Mouse (Mus musculus): Measurements from ENCODE around the gene Arsg.

Arsg gene

DNA sequence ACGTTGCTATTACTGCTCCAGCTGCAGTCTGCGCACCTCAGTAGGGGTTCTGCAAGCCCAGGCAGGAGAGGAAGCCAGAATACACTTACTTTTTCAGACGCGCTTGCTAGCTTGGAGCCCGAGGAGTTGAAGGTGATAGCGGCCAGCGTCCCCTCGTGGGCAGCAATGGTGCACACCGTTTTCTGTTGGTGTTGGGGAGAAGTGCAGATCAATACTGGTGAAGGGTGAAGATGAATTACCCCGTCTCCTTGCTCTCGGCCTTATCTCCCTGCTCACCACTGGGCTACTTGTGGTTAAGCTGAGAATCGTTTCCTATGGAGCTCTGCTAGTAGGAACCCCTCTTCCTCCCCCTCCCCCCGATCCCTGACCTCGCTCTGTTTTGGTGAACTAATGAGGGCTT, 110.8 kb downstream of the Arsg start:
- WGBS, result 90% methylated on average over 14 of the region's 14 CpGs

- WGBS, result 37% methylated on average over 11 of the region's 11 CpGs
Observed at GRCm38 (mm10) chr11:109584843-109585713, 111.9 kb downstream of the Arsg start.

GRCm38 (mm10) chr11:109586424-109586823, 113.2 kb downstream of the Arsg start:
- WGBS, result 56% methylated on average over 2 of the region's 2 CpGs

DNA sequence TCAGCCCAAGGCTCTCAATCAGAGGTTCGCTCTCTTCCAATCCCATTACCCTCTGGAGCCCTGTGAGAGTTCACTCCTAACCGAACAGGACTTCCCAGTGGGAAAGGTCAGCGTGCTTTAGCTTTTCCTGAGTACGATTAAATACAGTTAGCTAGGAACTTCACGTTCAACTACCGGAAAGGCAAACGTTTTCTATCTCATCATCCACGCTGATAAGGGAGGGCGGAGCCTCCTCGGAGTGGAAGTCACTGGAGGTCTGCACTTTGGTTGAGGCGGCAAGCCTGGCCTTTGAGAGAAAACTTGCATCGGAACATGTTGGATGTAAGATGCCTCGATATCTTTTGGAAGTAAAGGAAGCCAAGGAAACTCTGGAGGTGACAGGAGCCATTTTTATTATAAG, 113.8 kb downstream of the Arsg start:
- 79% methylated on average over 13 of the region's 13 CpGs for WGBS

- 48% methylated on average over 15 of the region's 15 CpGs for WGBS
Observed at GRCm38 (mm10) chr11:109587638-109588374, 114.6 kb downstream of the Arsg start.

DNA sequence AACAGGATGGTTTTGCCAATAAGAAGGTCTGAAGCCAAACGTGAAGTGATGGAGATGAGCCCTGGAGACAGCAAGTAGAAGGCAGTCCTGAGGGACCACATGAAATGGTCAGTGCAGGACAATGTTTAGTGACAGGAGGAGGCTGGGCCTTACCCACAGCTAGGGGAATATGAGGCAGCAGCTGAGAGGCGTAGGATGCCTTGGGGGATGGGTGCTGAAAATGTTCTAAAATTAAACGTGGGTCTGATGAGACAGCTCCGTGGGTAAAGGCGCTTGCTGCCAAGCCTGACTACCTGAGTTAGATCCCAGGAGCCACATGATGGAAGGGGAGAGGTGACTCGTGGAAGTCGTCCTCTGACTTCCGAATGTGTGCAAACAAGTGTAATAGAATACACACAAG, 116.8 kb downstream of the Arsg start:
- WGBS, result 53% methylated on average over 8 of the region's 8 CpGs

DNA sequence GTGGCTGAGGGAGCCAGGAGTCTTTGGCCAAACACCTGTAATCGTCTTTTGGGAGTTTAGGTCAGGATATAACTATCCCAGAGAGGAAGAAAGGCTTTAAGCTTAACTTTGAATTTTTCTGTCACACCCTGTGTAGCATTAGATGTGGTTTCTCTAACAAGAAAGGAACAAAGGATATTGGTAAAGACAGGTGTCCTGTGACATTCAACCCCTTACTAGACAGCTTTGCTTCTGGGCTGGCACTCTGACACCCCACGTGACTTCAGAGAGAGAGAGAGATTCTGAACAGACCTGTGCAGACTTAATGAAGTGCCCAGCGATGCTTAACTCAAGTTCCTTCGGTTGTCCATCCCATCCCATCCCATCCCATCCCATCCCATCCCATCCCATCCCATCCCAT, 118.3 kb downstream of the Arsg start:
- 87% methylated on average over 4 of the region's 4 CpGs for WGBS

DNA sequence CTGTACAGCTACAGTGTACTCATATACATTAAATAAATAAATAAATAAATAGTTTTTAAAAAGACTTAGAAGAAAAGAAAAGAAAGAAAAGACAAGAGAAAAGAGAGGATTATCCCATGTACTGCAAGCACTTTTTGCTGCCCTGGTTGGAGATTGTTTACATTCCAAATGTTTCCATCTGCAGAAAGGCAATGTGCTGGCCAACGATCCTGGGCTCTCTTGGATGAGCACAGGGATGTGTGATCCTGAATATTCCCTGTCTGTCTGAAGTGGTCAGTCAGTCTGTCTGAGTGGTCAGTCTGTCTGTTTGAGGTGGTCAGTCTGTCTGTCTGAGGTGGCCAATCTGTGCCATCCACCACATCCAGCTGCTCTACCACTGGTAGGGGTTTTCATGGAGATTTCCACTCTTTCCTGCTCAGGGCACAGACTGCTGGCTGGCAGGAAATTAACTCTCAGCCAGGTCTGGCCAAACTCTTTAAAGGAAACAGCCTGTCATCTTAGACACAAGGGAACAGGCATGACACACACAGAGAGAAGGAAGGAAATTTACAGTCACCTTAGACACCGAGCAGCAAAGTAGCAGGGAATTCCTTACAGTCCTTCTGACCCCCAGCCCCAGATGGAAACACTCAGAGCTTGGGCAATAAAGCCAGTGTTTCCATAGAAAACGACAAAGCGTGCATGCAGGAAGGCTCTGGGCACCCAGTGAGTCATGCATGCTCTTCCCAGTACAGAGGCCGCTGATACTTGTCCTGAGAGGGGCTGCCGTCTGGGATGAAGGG, 120.2 kb downstream of the Arsg start:
- 73% methylated on average over 6 of the region's 6 CpGs for WGBS

DNA sequence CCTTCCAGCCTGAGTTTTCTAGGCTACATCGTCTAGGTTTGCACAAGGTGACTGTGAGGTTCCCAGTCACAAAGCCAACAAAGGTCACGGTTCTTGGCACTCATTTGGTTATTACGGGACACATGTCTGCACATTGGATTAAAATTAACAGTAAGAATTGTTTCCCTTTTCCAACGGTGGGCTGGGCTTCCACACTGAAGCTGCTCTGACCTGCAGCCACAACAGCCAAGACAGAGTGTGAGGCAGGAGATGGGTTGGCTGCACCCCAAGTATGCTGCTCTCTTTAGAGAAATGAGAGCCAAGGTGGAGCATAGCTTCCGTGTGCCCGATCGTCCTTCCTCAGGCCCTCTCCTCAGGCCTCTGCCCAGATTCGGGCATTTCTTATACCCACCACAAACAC, 121.6 kb downstream of the Arsg start:
- 86% methylated on average over 8 of the region's 8 CpGs for WGBS

- WGBS, result 91% methylated on average over 12 of the region's 12 CpGs
Observed at GRCm38 (mm10) chr11:109598778-109599570, 125.8 kb downstream of the Arsg start.

GRCm38 (mm10) chr11:109607600-109607999, 134.4 kb downstream of the Arsg start:
- 75% methylated on average over 6 of the region's 6 CpGs for WGBS

DNA sequence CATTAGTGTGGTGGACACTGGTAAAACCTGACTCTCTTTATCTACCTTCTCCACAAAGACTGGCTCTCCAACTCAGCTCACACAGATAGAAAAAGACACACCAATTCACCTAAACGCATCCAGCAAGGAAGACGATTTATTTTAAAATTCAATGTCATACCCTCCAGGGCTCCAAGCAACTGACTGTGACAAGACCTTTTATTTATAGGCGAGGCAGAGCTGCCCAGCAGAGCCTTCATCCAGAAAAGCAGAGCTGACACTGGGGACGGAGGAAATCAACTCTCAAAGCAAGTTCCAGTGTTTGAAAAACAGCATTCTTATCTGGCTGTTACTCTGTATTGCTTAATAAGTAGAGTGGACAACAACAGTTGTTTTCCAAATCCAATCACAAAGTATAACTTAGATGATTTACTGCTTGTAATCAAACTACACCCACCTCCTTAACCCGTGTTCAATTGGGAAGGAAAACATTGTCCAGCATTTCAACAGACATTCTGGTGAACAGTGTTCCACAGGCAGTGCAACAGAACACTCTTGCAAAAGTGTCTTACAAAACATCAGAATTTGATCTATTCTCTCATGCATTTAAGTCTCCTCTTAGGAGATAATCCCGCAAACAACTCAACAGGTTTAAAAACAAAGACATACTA, 135.9 kb downstream of the Arsg start:
- 65% methylated on average over 6 of the region's 6 CpGs for WGBS

DNA sequence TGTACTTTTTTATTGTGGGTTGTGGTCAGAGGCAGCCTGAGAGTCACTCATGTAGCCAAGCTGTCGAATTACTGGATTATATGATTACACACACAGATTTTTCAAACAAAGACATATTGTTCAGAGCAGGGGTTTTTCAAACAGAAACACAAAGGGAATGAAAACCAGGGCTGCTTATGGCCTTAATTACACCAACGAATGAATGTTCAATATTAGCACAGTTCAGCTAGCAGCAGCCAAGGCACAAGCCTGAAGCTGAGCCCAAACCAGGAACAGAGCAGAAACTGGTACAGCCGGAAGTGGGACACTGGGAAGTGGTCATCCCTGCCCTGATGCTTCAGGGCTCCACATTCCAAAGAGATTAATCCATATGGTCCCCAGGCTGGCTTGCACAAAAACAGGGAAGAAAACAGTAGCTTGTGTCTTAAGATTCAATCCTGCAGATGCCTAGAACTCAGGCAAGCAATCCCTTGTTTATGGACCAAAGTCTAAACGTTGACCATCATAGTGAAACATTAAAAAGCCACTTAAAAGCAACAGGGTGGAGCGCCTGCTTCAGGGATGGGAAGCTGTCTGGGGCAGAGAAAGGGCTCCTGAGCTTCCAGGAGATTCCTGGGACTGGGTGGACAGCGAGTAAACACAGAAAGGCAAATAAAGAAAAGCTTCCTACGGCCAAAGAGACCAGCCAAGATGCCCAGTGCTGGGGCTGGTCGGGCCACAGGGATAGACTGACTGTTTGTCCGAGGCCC, 137.0 kb downstream of the Arsg start:
- 15% methylated on average over 9 of the region's 9 CpGs for WGBS

DNA sequence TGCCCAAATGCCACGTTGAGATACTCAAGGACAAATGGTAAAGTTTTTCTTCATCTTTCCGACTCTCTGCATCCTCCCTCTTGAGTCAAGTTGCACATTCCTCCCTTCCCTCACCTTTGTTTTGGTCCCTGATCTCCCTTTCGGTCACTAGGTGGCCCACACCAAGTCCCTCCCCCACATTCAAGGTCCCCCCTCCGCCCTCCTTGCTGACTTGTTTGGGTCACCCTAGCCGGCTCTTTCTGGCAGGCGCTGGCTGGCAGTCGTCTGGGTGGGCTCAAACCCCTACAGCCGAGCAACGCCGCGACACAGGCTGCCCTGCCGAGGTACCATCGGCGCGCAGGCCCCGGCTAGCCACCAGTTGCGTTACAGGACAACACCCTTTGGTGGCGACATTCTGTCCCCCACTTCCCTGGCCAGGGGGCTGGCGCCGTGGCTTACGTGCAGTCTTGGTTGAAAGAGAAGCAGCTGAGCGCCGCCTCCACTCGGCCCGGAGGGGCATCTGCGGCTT, 137.7 kb downstream of the Arsg start:
- WGBS, result under 1% methylated on average over 26 of the region's 26 CpGs

DNA sequence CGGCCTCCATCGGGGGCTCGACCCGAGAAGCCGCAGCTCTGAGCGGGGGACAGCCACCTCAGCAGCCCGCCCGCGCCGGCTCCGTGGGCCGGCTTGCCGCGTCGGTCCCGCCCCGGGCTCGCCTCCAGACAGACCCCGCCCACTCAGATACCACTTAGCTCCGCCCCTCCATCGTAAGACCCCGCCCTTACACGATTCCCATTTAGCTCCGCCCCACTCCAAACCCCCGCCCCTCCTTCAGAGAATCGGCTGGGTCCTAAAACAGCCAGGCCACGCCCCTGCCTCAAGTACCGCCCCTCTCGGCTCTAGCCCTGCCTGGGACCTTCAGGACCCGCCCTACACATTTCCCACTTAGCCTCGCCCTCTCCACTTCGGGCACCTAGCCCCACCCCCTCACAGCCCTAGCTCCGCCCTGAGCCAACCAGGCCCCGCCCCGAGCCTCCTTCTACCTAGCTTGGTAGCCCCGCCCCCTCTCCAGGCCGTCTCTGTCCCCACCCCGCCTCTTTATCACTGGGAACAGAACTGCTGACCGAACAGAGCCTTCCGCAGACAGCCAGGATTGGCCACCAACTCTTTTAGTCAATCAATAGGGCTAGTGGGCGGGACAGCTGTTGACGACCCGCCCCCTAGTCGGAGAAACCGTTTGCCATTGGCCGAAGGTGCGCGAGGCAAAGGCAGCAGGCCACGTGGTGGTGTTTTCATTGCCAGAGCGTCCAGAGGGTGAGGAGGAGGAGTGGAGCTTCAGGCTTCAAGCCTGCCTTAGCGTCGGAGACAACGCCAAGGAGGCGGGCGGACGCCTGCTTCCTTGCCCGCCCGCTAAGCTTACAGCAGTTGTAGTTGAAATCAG, 138.4 kb downstream of the Arsg start, which contains the start of gene Wipi1:
TSS of gene Wipi1 (minus strand) at position 665 of the 847 bp plus-strand sequence.
- 1% methylated on average over 57 of the region's 58 CpGs for WGBS

DNA sequence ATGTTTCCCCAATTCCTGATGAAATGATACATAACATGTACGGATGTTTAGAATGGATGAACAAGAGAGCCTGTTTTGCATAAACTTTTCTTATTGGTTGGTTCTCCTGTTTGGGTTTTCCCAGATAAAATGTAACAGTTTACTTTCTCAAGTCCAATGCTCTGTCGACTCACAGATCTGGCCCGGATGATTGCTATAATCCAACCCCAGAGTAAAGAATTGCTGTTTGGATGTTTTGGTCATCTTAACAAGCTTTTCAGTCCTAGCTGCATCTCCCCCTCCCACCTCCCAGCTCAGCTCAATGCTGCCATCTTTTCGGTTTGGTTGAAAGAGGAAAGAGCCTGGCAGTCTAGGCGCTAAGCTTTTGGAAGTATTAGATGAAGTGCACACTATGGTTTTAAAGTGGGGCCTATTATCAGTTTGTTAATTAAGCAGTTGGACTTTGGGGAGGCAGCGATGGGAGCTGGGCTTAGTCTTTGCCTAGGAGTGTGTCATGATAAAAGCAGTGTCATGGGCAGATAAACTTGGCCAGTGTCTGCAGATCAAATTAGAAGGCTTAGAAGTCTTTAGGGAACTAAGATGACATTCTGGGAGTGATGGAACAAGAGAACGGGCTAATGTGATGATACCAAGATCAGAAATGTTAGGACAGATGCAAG, 139.8 kb downstream of the Arsg start:
- 69% methylated on average over 7 of the region's 7 CpGs for WGBS

- 59% methylated on average over 9 of the region's 9 CpGs for WGBS
Observed at GRCm38 (mm10) chr11:109615286-109615685, 142.1 kb downstream of the Arsg start.

- 58% methylated on average over 4 of the region's 4 CpGs for WGBS
Observed at GRCm38 (mm10) chr11:109616352-109616751, 143.2 kb downstream of the Arsg start.

All from cerebral cortex, adult 2 months (tissue).